Mouse (Mus musculus) layer of hippocampus, adult 2 months (tissue): ENCODE measurements around the gene Atxn1l. TPM values are rescaled to one million over a fixed set of nuclear protein-coding genes. Genes with fewer than 3 reads are reported as not detected.
A peak's percentile ranks its signal among the peaks of the same experiment; 100 is the strongest.

Experiments
- DNase-seq, 2 experiments: peaks; one replicate each; pipeline ENCODE4 v3.0.0; 2022; ENCODE audit warnings: low spot score in 2 of 2
- H3K27ac ChIP-seq: fragments of 200-600 bp; 2 replicates; pipeline ENCODE4 v1.8.1; 2022
- H3K4me3 ChIP-seq: fragments of 200-600 bp; 2 replicates; pipeline ENCODE4 v1.8.1; 2022; ENCODE audit warnings: mild to moderate bottlenecking
- CTCF ChIP-seq: fragments of 200-600 bp; conservative IDR thresholded peaks from 2 replicates; pipeline ENCODE4 v1.8.1; 2022; ENCODE audit warnings: antibody characterized with exemption, mild to moderate bottlenecking, moderate library complexity
- total RNA-seq, 2 experiments: library from RNA; stranded (reverse); gene quantifications; 2 replicates each; pipeline ENCODE4 v1.2.3; 2021

Gene Atxn1l
- total RNA-seq, 2 experiments from 2014 or later: 40.1 to 44.5 TPM

DNA sequence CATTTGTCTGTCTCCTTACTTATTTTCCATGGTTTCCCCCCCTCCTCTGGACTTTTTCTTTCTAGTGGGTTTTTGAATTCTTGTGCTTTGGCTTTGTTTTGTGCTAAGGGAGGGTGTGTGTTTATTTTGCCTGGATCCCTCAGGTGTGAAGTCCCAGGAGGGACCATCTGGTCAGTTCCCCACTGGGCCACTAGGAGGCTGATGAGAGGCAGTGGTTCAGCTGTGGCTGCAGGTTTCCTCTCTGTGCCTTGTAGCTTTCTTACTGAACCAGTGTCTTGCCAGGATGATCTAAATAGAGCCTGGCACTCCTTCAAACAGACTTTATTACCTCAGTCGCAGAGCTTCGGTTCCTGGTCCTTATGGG lies 30.7 kb downstream of the Atxn1l start:
- peak in 1 of 2 experiments; percentile 71 for DNase-seq
- peak overlapping the region; percentile 95; the same call in 1 of the 2 replicates for H3K27ac ChIP-seq
- TF ChIP-seq CTCF: peak; percentile 89
- peak overlapping the region; percentile 74 for H3K4me3 ChIP-seq

DNA sequence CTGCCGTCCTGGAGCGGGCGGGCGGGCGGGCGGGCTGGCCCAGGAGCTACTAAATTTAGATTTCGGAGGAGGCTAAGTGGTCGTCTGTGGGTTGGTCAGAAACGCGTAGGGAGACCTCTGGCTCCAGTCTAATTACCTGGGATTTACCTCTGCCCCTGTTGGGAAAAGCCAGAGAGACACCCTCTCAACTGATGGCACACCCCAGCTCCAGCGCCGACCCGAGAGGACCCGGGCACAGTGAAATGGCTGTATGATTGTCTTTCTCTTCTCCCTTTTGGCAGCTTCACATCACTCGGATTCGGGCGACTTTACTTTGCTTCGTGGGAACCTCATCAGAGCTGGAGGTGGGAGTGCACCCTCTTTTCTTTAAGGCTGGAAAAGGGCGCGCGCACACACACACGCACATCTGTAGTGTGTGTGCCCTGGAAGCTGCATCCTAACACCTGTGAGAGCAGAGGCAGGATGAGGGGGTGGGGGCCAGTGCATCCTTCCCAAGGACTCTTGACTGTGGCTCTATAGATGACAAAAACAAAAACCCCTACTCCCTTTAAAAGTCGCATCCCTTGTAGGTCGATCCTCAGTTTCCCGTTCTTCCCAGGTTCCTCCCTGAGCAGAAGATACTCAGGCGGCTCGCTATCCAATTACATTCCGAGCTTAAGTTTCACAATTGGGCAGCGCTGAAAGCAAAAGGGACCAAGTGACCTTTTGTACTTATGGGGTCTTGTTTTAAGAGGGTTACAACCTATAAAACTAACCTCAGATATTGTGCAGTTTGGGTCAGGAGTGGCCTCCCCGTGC lies 31.3 kb downstream of the Atxn1l start:
- no peak for DNase-seq
- TF ChIP-seq CTCF: no peak
- H3K27ac ChIP-seq: peak overlapping the region; percentile 95
- H3K4me3 ChIP-seq: peak overlapping the region; percentile 74

DNA sequence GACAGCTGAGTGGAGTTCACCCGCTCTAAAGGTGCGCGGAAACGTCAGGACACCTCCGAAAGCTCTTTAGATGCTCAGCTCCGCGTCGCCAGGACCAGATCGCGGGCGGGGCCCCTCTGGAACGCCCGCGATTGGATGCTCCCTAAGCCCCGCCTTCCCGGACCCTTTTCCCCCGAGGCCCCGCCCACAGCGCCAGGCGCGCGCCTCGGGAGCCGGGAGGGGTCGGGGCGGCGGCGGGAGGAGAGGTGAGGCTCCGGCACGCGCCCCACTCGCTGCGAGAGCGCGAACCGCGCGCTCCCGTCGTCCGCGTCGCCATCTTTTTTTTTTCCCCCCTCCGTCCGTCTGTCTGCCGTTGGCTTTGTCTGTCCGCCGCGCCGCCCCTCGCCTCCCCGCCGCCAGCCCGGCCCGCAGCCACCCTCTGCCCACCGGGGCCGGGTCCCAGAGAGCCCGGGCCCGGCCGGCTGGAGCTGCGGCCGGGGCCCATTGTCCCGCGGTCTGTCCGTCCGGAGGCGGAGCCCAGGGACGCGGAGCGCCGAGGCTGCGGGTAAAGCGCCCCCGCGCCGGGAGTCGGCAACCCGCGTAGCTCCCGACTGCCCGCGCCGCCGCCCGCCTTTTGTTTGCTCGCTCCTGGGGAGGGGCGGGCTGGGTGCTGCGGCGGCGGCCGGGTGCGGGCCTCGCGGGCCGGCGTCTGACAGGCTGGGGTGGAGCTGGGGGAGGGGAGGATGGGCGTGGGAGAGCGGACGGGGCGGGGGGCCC lies 32.0 kb downstream of the Atxn1l start, which contains the start of gene Zfp821:
Zfp821 (plus strand) TSS at position 227 of the 756 bp plus-strand sequence.
- peak; percentile 93 to 94 for DNase-seq

DNA sequence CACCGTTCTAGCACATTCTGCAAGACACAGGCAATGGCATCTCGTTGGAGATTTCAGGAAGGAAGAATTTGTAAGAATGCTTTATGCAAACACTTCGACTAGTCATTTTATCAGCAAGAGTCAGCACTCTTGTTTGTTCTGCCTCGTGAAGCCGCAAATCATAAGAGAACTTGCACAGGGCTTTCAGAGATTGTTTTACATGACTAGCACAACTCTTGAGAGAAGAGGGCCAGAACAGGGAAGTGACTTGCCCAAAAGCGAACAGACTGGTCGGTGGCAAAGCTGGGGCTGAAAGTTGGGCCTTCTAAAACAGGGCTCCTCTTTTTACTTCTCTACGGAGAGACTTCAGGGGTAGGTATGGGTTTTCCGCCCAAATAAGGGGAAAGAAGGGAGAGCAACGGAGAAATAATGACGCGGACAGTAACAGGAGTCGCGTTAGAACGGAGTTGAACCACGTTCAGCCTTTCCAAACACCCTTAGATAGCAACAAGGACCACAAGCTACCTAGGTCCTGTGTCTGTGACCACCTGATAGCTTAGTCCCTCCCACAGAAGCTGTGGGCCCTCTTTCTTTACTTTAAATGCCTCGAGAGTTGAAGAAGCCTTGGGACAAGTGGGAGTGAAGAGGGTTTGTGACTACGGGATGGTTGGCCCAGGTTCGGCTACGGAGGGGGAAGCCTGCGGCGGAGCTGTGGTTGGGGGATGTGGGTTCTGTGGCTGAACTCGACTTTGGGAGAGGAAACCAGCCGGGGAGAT lies 32.8 kb downstream of the Atxn1l start:
- no peak for DNase-seq
- TF ChIP-seq CTCF: no peak
- Histone ChIP-seq H3K4me3 (peak overlapping the region; percentile 74), H3K27ac (peak overlapping the region; percentile 95)

More for the DNA sequence above, 32.0 kb downstream of the Atxn1l start, which contains the start of gene Zfp821:
- peak within 1 kb of the TSS; percentile 95 for H3K27ac ChIP-seq
- peak within 1 kb of the TSS; percentile 74 for H3K4me3 ChIP-seq
- 0 out of 2 replicates have a peak, but pooled peaks have one; percentile 2 for TF ChIP-seq CTCF

DNA sequence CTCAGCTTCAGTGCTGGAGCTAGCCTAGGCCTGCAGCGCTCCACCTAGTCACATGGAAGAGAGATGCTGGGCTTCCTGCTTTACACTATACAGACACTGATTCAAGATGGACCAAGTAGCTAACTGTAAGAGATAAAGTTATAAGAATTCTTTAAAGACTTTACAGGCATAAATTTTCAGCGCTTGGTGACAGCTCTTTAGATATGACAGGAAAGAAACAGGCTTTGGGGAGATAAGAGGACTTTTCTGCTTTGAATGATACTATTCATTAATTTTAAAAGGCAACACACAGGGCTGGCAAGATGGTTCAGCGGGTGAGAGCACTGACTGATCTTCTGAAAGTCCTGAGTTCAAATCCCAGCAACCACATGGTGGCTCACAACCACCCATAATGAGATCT lies 39.1 kb downstream of the Atxn1l start:
- TF ChIP-seq CTCF: no peak
- no peak overlapping the region for H3K4me3 ChIP-seq

DNA sequence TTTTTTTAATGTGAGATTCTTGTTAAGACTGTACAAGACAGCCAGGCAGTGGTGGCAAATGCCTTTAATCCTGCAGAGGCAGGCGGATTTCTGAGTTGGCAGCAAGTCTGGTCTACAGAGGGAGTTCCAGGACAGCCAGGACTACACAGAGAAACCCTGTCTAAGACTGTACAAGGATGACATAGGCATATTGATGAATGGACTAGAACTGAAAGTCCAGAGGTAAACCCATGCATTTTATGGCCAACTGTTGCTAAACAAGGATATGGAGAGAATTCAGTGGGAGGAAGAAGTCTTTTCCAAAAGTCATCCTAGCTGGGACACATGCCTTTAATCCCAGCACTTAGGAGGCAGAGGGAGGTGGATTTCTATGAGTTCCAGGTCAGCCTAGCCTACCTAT lies 39.8 kb downstream of the Atxn1l start:
- Histone ChIP-seq H3K27ac (no peak overlapping the region), H3K4me3 (no peak overlapping the region)
- TF ChIP-seq CTCF: no peak
- DNase-seq: no peak

More for the DNA sequence above, 39.1 kb downstream of the Atxn1l start:
- DNase-seq: no peak
- no peak overlapping the region for H3K27ac ChIP-seq

DNA sequence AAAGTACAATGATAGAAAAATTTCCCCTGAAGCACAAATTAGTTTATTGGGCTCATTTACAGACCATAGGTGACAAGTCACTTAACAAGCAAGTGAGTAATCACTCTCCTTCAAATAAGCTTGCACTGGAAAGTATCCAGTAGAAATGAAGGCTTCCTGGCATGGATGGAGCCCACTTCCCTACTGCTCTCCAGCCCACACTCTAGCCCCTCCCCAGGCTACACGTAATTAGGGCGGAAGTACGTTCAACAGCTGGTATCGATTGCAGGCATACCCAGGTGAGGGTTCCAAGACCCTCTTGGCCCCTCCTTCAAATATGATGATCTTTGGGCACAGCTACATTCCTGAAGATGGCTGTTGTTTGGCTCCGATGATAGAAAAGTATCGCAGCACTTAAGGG lies 43.4 kb downstream of the Atxn1l start:
- Histone ChIP-seq H3K27ac (peak overlapping the region; percentile 96; the same call in 1 of the 2 replicates), H3K4me3 (no peak overlapping the region)
- DNase-seq: no peak
- no peak for TF ChIP-seq CTCF

DNA sequence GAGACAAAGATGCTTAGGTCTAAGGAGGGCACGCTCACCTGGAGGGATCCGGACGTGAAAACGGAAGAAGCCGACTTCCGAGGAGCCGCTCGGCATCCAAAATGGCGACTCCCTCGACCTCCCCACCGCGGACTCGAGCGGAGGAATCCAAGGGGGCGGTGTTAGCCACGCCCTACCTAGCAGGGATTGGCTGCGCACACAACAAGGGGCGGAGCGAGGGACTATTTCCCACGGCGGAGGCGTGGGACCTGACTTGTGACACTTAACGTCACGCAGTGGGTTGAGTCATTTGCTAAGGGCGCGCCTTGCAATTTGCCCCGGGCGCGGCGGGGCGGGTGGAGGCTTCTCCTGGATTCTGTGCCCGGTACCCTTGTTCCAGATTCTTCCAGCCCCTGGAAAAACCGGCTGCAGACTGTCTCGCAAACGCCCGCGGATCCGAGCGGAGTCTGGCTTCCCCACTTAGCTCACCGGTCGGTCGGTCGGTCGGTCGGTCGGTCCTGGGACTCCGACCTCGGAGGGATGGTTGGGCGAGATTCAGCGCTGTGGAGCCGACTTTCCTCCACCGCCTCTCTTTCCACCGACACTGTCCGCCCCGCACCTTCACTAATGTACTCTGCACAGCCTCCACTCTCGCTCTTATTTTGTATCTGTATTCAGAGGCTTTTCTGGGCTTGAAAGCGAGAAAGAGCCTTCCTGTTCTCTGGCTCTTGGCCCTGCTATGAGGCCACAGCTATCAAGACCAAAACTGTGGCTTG lies 44.2 kb downstream of the Atxn1l start, which contains the start of gene Ist1:
Ist1 (minus strand) TSS at position 115 of the 755 bp plus-strand sequence.
- H3K27ac ChIP-seq: peak within 1 kb of the TSS; percentile 96
- TF ChIP-seq CTCF: no peak
- peak within 1 kb of the TSS; percentile 100 for H3K4me3 ChIP-seq
- DNase-seq: peak; percentile 97 to 98

DNA sequence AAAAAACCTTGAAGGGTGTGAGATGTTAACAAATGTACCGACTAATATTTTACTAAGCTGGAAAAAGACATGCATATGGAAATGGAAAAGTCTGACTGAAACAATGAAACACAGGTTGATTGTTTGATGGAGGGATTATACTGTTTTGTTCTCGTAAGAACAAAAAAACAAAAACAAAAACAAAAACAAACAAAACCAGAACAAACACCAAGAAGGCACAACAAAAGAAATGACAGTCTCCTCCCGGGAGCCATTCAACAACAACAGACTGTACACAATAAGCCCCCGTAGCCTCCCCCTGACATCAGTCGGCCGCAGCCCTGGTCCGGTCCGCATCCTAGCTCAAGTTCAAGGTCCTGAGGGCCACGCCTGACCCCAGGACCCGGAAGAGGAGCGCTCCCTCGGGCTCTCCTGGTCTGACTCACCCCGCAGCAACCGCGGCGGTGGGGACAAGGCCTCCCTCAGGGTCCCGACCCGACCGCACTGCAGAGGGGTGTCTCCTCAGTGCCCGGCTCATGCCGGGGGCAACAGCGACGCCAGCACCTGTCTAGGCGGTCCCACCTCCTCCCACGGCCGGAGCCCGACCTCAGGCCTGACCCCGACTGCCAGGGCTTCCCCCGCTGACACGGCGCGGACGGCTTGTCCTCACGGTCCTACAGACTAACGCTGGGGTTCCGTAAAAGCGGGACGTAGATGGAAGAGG lies 44.9 kb downstream of the Atxn1l start:
- TF ChIP-seq CTCF: no peak
- peak in 1 of 2 experiments; percentile 35 for DNase-seq
- Histone ChIP-seq H3K27ac (peak overlapping the region; percentile 96), H3K4me3 (peak overlapping the region; percentile 100)

DNA sequence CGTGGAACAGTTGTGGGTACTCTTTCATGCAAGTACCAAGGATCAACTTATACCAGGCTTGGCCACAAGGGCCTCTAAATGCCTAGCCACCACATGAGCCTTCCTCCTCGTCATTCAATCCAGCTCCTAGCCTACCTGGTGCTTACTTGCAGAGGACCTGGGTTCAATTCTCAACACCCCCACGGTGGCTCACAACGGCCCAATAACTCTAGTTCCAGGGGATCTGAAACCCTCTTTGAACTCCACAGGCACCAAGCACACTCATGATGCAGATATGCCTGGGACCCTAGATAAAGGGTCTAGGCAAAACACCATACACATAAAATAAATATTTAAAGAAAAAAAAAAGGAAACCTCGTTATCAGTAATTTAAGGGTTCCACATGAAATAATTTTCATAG lies 45.8 kb downstream of the Atxn1l start:
- no peak for DNase-seq
- H3K27ac ChIP-seq: peak overlapping the region; percentile 96; the same call in 1 of the 2 replicates
- TF ChIP-seq CTCF: peak; percentile 62
- H3K4me3 ChIP-seq: peak overlapping the region; percentile 100

DNA sequence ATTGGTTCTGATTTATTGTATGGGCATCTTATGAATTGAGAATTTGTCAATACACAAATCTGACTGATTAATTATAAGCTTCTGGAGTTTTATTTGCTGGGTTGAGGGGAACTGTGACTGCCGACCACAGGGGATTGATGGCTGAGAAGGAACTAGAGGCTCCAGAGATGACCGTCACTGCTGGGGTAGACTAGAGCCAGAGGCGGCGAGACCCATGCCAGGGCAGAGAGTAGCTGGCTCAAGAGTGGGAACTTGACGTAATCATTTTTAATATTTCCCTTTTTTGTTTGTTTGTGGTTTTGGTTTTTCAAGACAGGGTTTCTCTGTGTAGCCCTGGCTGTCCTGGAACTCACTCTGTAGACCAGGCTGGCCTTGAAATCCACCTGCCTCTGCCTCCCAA lies 50.3 kb downstream of the Atxn1l start:
- DNase-seq: no peak
- no peak for TF ChIP-seq CTCF
- Histone ChIP-seq H3K27ac (no peak overlapping the region), H3K4me3 (no peak overlapping the region)
